Mouse (Mus musculus): ENCODE results near the gene Wdfy3. TPM values are rescaled to one million over a fixed set of nuclear protein-coding genes. Genes with fewer than 3 reads are reported as not detected.

The Wdfy3 gene
- polyA plus RNA-seq, 1 experiment = not detected

GRCm38 (mm10) chr5:101945731-101946130 is 124.0 kb downstream of the Wdfy3 start:
- no peak for TF ChIP-seq GATA1 (IDR thresholded peaks at IDR 0.05; ENCODE audit: low read length)

GRCm38 (mm10) chr5:101937909-101938596 is 131.7 kb downstream of the Wdfy3 start:
- no peak for TF ChIP-seq GATA1 (IDR thresholded peaks at IDR 0.05; ENCODE audit: low read length)

GRCm38 (mm10) chr5:101937362-101937761 is 132.4 kb downstream of the Wdfy3 start:
- TF ChIP-seq GATA1 (IDR thresholded peaks at IDR 0.05; ENCODE audit: low read length) = no peak

- TF ChIP-seq GATA1 (IDR thresholded peaks at IDR 0.05; ENCODE audit: low read length) = no peak
Observed at GRCm38 (mm10) chr5:101935893-101936292, 133.8 kb downstream of the Wdfy3 start.

- no peak for TF ChIP-seq GATA1 (IDR thresholded peaks at IDR 0.05; ENCODE audit: low read length)
Observed at GRCm38 (mm10) chr5:101934629-101935028, 135.1 kb downstream of the Wdfy3 start.

- no peak for TF ChIP-seq GATA1 (IDR thresholded peaks at IDR 0.05; ENCODE audit: low read length)
Observed at GRCm38 (mm10) chr5:101932971-101933810, 136.5 kb downstream of the Wdfy3 start.

GRCm38 (mm10) chr5:101931997-101932396 is 137.7 kb downstream of the Wdfy3 start:
- no peak for TF ChIP-seq GATA1 (IDR thresholded peaks at IDR 0.05; ENCODE audit: low read length)

GRCm38 (mm10) chr5:101926311-101926710 is 143.4 kb downstream of the Wdfy3 start:
- TF ChIP-seq GATA1 (IDR thresholded peaks at IDR 0.05; ENCODE audit: low read length) = no peak

- no peak for TF ChIP-seq GATA1 (IDR thresholded peaks at IDR 0.05; ENCODE audit: low read length)
Observed at GRCm38 (mm10) chr5:101923710-101924109, 146.0 kb downstream of the Wdfy3 start.

GRCm38 (mm10) chr5:101919559-101919958 is 150.2 kb downstream of the Wdfy3 start:
- TF ChIP-seq GATA1 (IDR thresholded peaks at IDR 0.05; ENCODE audit: low read length) = no peak

GRCm38 (mm10) chr5:101909468-101909867 is 160.3 kb downstream of the Wdfy3 start:
- no peak for TF ChIP-seq GATA1 (IDR thresholded peaks at IDR 0.05; ENCODE audit: low read length)

GRCm38 (mm10) chr5:101905624-101906023 is 164.1 kb downstream of the Wdfy3 start:
- no peak for TF ChIP-seq GATA1 (IDR thresholded peaks at IDR 0.05; ENCODE audit: low read length)

- TF ChIP-seq GATA1 (IDR thresholded peaks at IDR 0.05; ENCODE audit: low read length) = no peak
Observed at GRCm38 (mm10) chr5:101902686-101903085, 167.0 kb downstream of the Wdfy3 start.

- no peak for TF ChIP-seq GATA1 (IDR thresholded peaks at IDR 0.05; ENCODE audit: low read length)
Observed at GRCm38 (mm10) chr5:101899981-101900380, 169.7 kb downstream of the Wdfy3 start.

- TF ChIP-seq GATA1 (IDR thresholded peaks at IDR 0.05; ENCODE audit: low read length) = no peak
Observed at GRCm38 (mm10) chr5:101896784-101897183, 172.9 kb downstream of the Wdfy3 start.

All from G1E-ER4 (cell line).